Comparison of ENCODE assay signal across 14 mouse cellular contexts in genomic region chr5:66000074-66000473, GRCm38 (mm10). TPM values are rescaled to one million over a fixed set of nuclear protein-coding genes. Genes with fewer than 3 reads are reported as not detected.
DNase-seq lines count a peak whose midpoint lies in the region; ATAC-seq and TF ChIP-seq lines count a peak whose summit lies in the region.
"Had no signal": no experiment of that assay in that cellular context is flagged by ENCODE, and none has a peak within 500 bp of the region (broad histone marks: within the 10 kb centered on the region; RNA-seq: fewer than 3 reads in every experiment).

No protein-coding gene starts in this region.

- no peak overlapping the region for H3K9ac ChIP-seq in lung, embryonic 14.5 days
- no peak overlapping the region for H3K9ac ChIP-seq in hindbrain, embryonic 11.5 days (ENCODE audit: low read depth, low read length)
- H3K9ac ChIP-seq: neural tube, embryonic 12.5 days had no signal

- no peaks in the 10 kb centered on the region for H3K27me3 ChIP-seq in lung, embryonic 14.5 days (ENCODE audit: insufficient read depth, low read length)
- no peaks in the 10 kb centered on the region for H3K27me3 ChIP-seq in hindbrain, embryonic 11.5 days (ENCODE audit: control insufficient read depth, insufficient read depth, low read length)
- H3K27me3 ChIP-seq: neural tube, embryonic 12.5 days had no signal

- TF ChIP-seq CTCF in lung, embryonic 14.5 days (IDR thresholded peaks at IDR 0.05; ENCODE audit: low read depth), result no peak

- H3K4me2 ChIP-seq in lung, embryonic 14.5 days, result no peak overlapping the region
- no peak overlapping the region for H3K4me2 ChIP-seq in hindbrain, embryonic 11.5 days (replicated peaks; ENCODE audit: low read depth, low read length)
- H3K4me2 ChIP-seq: heart, embryonic 11.5 days; neural tube, embryonic 12.5 days had no signal

- H3K4me1 ChIP-seq in lung, embryonic 14.5 days (ENCODE audit: insufficient read depth), result peaks cover 3% of the 10 kb centered on the region; the same call in 1 of the 2 replicates
- H3K4me1 ChIP-seq in hindbrain, embryonic 11.5 days (replicated peaks; ENCODE audit: control insufficient read depth, insufficient read depth, low read length), result no peaks in the 10 kb centered on the region

- DNase-seq in cerebellum, adult 9-10 months, result peak; percentile 5
- DNase-seq in cerebellum, postnatal 36 days, result no peak
- peak; percentile 67 for DNase-seq in urinary bladder, postnatal 14 days (ENCODE audit: low spot score)
- no peak for DNase-seq in urinary bladder, postnatal 25 days (ENCODE audit: low spot score)
- DNase-seq in lung, embryonic 14.5 days, result peak; percentile 25
- DNase-seq in thymus, postnatal 25 days, result no peak
- DNase-seq in hindbrain, embryonic 11.5 days (ENCODE audit: low spot score), result no peak
- DNase-seq in thymus, postnatal 4 days, result no peak
- DNase-seq: adrenal gland, adult 2 months; spleen, adult 18-20 months had no signal

- H3K9me3 ChIP-seq in lung, embryonic 14.5 days (ENCODE audit: low read depth, low read length), result no peaks in the 10 kb centered on the region
- no peaks in the 10 kb centered on the region for H3K9me3 ChIP-seq in hindbrain, embryonic 11.5 days (ENCODE audit: control insufficient read depth, low read length)
- H3K9me3 ChIP-seq: neural tube, embryonic 12.5 days had no signal

- no peaks in the 10 kb centered on the region for H3K36me3 ChIP-seq in lung, embryonic 14.5 days (ENCODE audit: insufficient read depth)
- H3K36me3 ChIP-seq in hindbrain, embryonic 11.5 days (ENCODE audit: control insufficient read depth, insufficient read depth, low read length), result no peaks in the 10 kb centered on the region
- H3K36me3 ChIP-seq: neural tube, embryonic 12.5 days had no signal

- ATAC-seq in lung, embryonic 14.5 days (ENCODE audit: insufficient read depth), result no peak
- ATAC-seq in hindbrain, embryonic 11.5 days (ENCODE audit: low FRiP score), result no peak
- ATAC-seq: hindbrain, embryonic 16.5 days had no signal

- H3K27ac ChIP-seq in lung, embryonic 14.5 days (ENCODE audit: low read depth), result no peak overlapping the region
- H3K27ac ChIP-seq in hindbrain, embryonic 11.5 days (ENCODE audit: low read depth, low read length), result no peak overlapping the region
- H3K27ac ChIP-seq: neural tube, embryonic 12.5 days had no signal

- H3K4me3 ChIP-seq in lung, embryonic 14.5 days (ENCODE audit: low read depth, low read length), result no peak overlapping the region
- no peak overlapping the region for H3K4me3 ChIP-seq in hindbrain, embryonic 11.5 days (ENCODE audit: low read depth, low read length)
- H3K4me3 ChIP-seq: neural tube, embryonic 12.5 days had no signal

- 65% methylated on average over 7 of the region's 7 CpGs for WGBS in lung, embryonic 14.5 days
- 84% methylated on average over 7 of the region's 7 CpGs for WGBS in hindbrain, embryonic 11.5 days

RNA-seq across cellular contexts. Expression of gene 9130230L23Rik, which starts 4.0 kb away (rescaled TPM):
- polyA plus RNA-seq in lung, embryonic 14.5 days (2014; fragmentation: Nextera tagmentation; extraction: Ambion mirVana), result 1.0 and 1.5 TPM in 2 replicates
- polyA plus RNA-seq in hindbrain, embryonic 11.5 days (2014; fragmentation: Nextera tagmentation; extraction: Ambion mirVana), result 0.32 and 0.40 TPM in 2 replicates
- polyA plus RNA-seq: cerebellum, adult 2 months had no signal

Comparison
In these comparisons a context has a peak if more than half of its experiments do, and no peak if none do; other contexts are left out.
1. DNase-seq: peak in cerebellum, adult 9-10 months (single experiment), urinary bladder, postnatal 14 days (single experiment) and lung, embryonic 14.5 days (single experiment); none in cerebellum, postnatal 36 days (0 of 2), urinary bladder, postnatal 25 days (single experiment), thymus, postnatal 25 days (single experiment), hindbrain, embryonic 11.5 days (single experiment) and thymus, postnatal 4 days (single experiment).